ENCODE assay signal across 8 mouse cellular contexts in genomic region chr2:154436458-154437190, GRCm38 (mm10). TPM values are rescaled to one million over a fixed set of nuclear protein-coding genes. Genes with fewer than 3 reads are reported as not detected.
DNase-seq lines count a peak whose midpoint lies in the region; ATAC-seq and TF ChIP-seq lines count a peak whose summit lies in the region.

TSS of gene Cbfa2t2 (plus strand) at chr2:154436481.

- H3K9ac ChIP-seq in embryonic facial prominence, embryonic 11.5 days (replicated peaks; ENCODE audit: low read length): peak within 1 kb of the TSS; percentile 98
- H3K9ac ChIP-seq in heart, embryonic 11.5 days (ENCODE audit: low read depth, low read length): peak within 1 kb of the TSS; percentile 98
- peak within 1 kb of the TSS; percentile 83 for H3K9ac ChIP-seq in liver, embryonic 14.5 days (replicated peaks)
- peak within 1 kb of the TSS; percentile 79 for H3K9ac ChIP-seq in neural tube, embryonic 11.5 days (ENCODE audit: low read length)

- H3K27ac ChIP-seq in embryonic facial prominence, embryonic 11.5 days (replicated peaks; ENCODE audit: low read depth, low read length): peak within 1 kb of the TSS; percentile 92
- H3K27ac ChIP-seq in heart, embryonic 11.5 days (ENCODE audit: low read depth, low read length): peak within 1 kb of the TSS; percentile 96
- H3K27ac ChIP-seq in liver, embryonic 14.5 days: peak within 1 kb of the TSS; percentile 48
- H3K27ac ChIP-seq in neural tube, embryonic 11.5 days (ENCODE audit: low read depth, low read length): peak within 1 kb of the TSS; percentile 83

- under 1% methylated on average over 51 of the region's 70 CpGs for WGBS in embryonic facial prominence, embryonic 11.5 days
- under 1% methylated on average over 47 of the region's 70 CpGs for WGBS in heart, embryonic 11.5 days (ENCODE audit: insufficient replicate concordance)
- WGBS in liver, embryonic 14.5 days (ENCODE audit: insufficient replicate concordance): under 1% methylated on average over 70 of the region's 70 CpGs
- 0% methylated on average over 51 of the region's 70 CpGs for WGBS in neural tube, embryonic 11.5 days

- DNase-seq in 3T3-L1 (ENCODE audit: low read depth, low spot score) (peak; percentile 68), NIH3T3 (ENCODE audit: low read depth) (peak; percentile 70)
- DNase-seq in embryonic facial prominence, embryonic 11.5 days (ENCODE audit: low spot score): peak; percentile 69
- DNase-seq in kidney, adult 9 months: peak; percentile 69
- DNase-seq in liver, embryonic 14.5 days (ENCODE audit: low read depth in 3 of 3, low spot score in 3 of 3): peak in 1 of 3 experiments; percentile 29
- DNase-seq in neural tube, embryonic 11.5 days (ENCODE audit: low spot score): peak; percentile 70
- no peak for DNase-seq in right cerebral cortex, postnatal 10 days (ENCODE audit: low spot score in 2 of 2)

- no peaks in the 10 kb centered on the region for H3K4me1 ChIP-seq in embryonic facial prominence, embryonic 11.5 days (ENCODE audit: control insufficient read depth, insufficient read depth, low read length)
- H3K4me1 ChIP-seq in heart, embryonic 11.5 days (ENCODE audit: control insufficient read depth, insufficient read depth, low read length): peaks cover 25% of the 10 kb centered on the region
- H3K4me1 ChIP-seq in liver, embryonic 14.5 days (replicated peaks; ENCODE audit: control insufficient read depth in 2 of 2, insufficient read depth in 2 of 2, low read length in 1 of 2): peaks cover 15 to 17% of the 10 kb centered on the region in 2 experiments
- H3K4me1 ChIP-seq in neural tube, embryonic 11.5 days (ENCODE audit: control insufficient read depth, insufficient read depth, low read length): peaks cover 7% of the 10 kb centered on the region

- peak; percentile 89 for ATAC-seq in embryonic facial prominence, embryonic 11.5 days (replicated peaks; ENCODE audit: insufficient number of reproducible peaks, low FRiP score, low TSS enrichment, low read depth)
- peak; percentile 64 for ATAC-seq in heart, embryonic 11.5 days (replicated peaks; ENCODE audit: insufficient number of reproducible peaks, low FRiP score, low TSS enrichment)
- ATAC-seq in liver, embryonic 14.5 days (ENCODE audit: insufficient read depth): peak; percentile 62
- peak; percentile 85 for ATAC-seq in neural tube, embryonic 11.5 days (ENCODE audit: insufficient read depth, low FRiP score, low TSS enrichment)

- no peak for TF ChIP-seq EP300 in liver, embryonic 14.5 days (IDR thresholded peaks at IDR 0.05; ENCODE audit: low read depth)

- H3K36me3 ChIP-seq in embryonic facial prominence, embryonic 11.5 days (replicated peaks; ENCODE audit: control insufficient read depth, insufficient read depth, low read depth, low read length): no peaks in the 10 kb centered on the region
- no peaks in the 10 kb centered on the region for H3K36me3 ChIP-seq in heart, embryonic 11.5 days (ENCODE audit: control insufficient read depth, insufficient read depth, low read length)
- no peaks in the 10 kb centered on the region for H3K36me3 ChIP-seq in liver, embryonic 14.5 days (replicated peaks; ENCODE audit: control insufficient read depth, insufficient read depth, low read depth)
- H3K36me3 ChIP-seq in neural tube, embryonic 11.5 days (ENCODE audit: control insufficient read depth, insufficient read depth, low read length): no peaks in the 10 kb centered on the region

- H3K27me3 ChIP-seq in embryonic facial prominence, embryonic 11.5 days (ENCODE audit: control insufficient read depth, insufficient read depth, low read length): no peaks in the 10 kb centered on the region
- no peaks in the 10 kb centered on the region for H3K27me3 ChIP-seq in heart, embryonic 11.5 days (ENCODE audit: control insufficient read depth, insufficient read depth, low read length)
- no peaks in the 10 kb centered on the region for H3K27me3 ChIP-seq in liver, embryonic 14.5 days (ENCODE audit: control insufficient read depth, insufficient read depth, low read length)
- H3K27me3 ChIP-seq in neural tube, embryonic 11.5 days (ENCODE audit: control insufficient read depth, insufficient read depth, low read length): no peaks in the 10 kb centered on the region

- H3K4me3 ChIP-seq in embryonic facial prominence, embryonic 11.5 days (ENCODE audit: low read depth, low read length): peak within 1 kb of the TSS; percentile 95
- H3K4me3 ChIP-seq in heart, embryonic 11.5 days (ENCODE audit: low read depth, low read length): peak within 1 kb of the TSS; percentile 97
- peak within 1 kb of the TSS; percentile 82 to 91 for H3K4me3 ChIP-seq in liver, embryonic 14.5 days (ENCODE audit: insufficient read depth in 1 of 2, low read depth in 2 of 2, low read length in 2 of 2)
- peak within 1 kb of the TSS; percentile 72 for H3K4me3 ChIP-seq in neural tube, embryonic 11.5 days (ENCODE audit: low read depth, low read length)

- TF ChIP-seq CTCF in liver, embryonic 14.5 days (IDR thresholded peaks at IDR 0.05; ENCODE audit: low read depth): no peak

- H3K4me2 ChIP-seq in embryonic facial prominence, embryonic 11.5 days (ENCODE audit: low read depth, low read length): peak within 1 kb of the TSS; percentile 62
- peak within 1 kb of the TSS; percentile 70 for H3K4me2 ChIP-seq in heart, embryonic 11.5 days
- peak within 1 kb of the TSS; percentile 69 for H3K4me2 ChIP-seq in liver, embryonic 14.5 days (ENCODE audit: low read depth)
- H3K4me2 ChIP-seq in neural tube, embryonic 11.5 days (ENCODE audit: low read depth): peak within 1 kb of the TSS; percentile 44

- H3K9me3 ChIP-seq in embryonic facial prominence, embryonic 11.5 days (replicated peaks; ENCODE audit: control insufficient read depth, low read length): no peaks in the 10 kb centered on the region
- H3K9me3 ChIP-seq in heart, embryonic 11.5 days (replicated peaks; ENCODE audit: control insufficient read depth, low read length): no peaks in the 10 kb centered on the region
- H3K9me3 ChIP-seq in liver, embryonic 14.5 days (ENCODE audit: control insufficient read depth, low read length): no peaks in the 10 kb centered on the region
- no peaks in the 10 kb centered on the region for H3K9me3 ChIP-seq in neural tube, embryonic 11.5 days (ENCODE audit: control insufficient read depth, low read length)

RNA-seq across cellular contexts. Expression of gene Cbfa2t2, which starts in this region (rescaled TPM):
- 47.4 and 51.9 TPM in 2 replicates for polyA plus RNA-seq in embryonic facial prominence, embryonic 11.5 days (2014; fragmentation: Nextera tagmentation; extraction: Ambion mirVana)
- polyA plus RNA-seq in heart, embryonic 11.5 days (2014; fragmentation: Nextera tagmentation; extraction: Ambion mirVana): 31.2 and 34.0 TPM in 2 replicates
- polyA plus RNA-seq in liver, embryonic 14.5 days (2012; rRNA removed): 3.2 and 4.1 TPM in 2 replicates
- 5.3 and 5.8 TPM in 2 replicates for polyA plus RNA-seq in liver, embryonic 14.5 days (2014; fragmentation: Nextera tagmentation; extraction: Ambion mirVana)
- polyA plus RNA-seq in neural tube, embryonic 11.5 days (2014; fragmentation: Nextera tagmentation; extraction: Ambion mirVana): 62.6 and 63.6 TPM in 2 replicates

Comparison
In these comparisons a context has a peak if more than half of its experiments do, and no peak if none do; other contexts are left out.
1. DNase-seq: peak in 3T3-L1 (single experiment), NIH3T3 (single experiment), embryonic facial prominence, embryonic 11.5 days (single experiment), kidney, adult 9 months (single experiment) and neural tube, embryonic 11.5 days (single experiment); none in right cerebral cortex, postnatal 10 days (0 of 2).
2. Peak in every context shown above with its lines, with median percentiles within 50 percentile points of each other: ATAC-seq, H3K27ac ChIP-seq, H3K4me2 ChIP-seq, H3K4me3 ChIP-seq and H3K9ac ChIP-seq.